Mouse (Mus musculus) midbrain, embryonic 16.5 days (tissue): ENCODE data around the gene Sigirr. TPM values are rescaled to one million over a fixed set of nuclear protein-coding genes. Genes with fewer than 3 reads are reported as not detected.

Source experiments
- ATAC-seq: fragments of 200-750 bp; cut with Nextera tagmentation; 2 replicates; pipeline ENCODE4 v1.8.0; 2017; ENCODE audit warnings: moderate TSS enrichment
- H3K27ac ChIP-seq: fragments of 300-500 bp; sonication (generic); 2 replicates; pipeline ENCODE4 v1.5.1; 2014; ENCODE audit warnings: mild to moderate bottlenecking, low read length, mixed read lengths
- H3K27me3 ChIP-seq: fragments of 300-500 bp; sonication (generic); 2 replicates; pipeline ENCODE4 v1.6.1; 2014; ENCODE audit warnings: low read depth, low read length, mixed read lengths; ENCODE audit not compliant: control insufficient read depth, insufficient read depth
- H3K36me3 ChIP-seq: fragments of 300-500 bp; sonication (generic); 2 replicates; pipeline ENCODE4 v1.6.1; 2014; ENCODE audit warnings: mild to moderate bottlenecking, low read length, moderate library complexity, mixed read lengths; ENCODE audit not compliant: control insufficient read depth, insufficient read depth
- H3K4me1 ChIP-seq: fragments of 300-500 bp; sonication (generic); 2 replicates; pipeline ENCODE4 v1.6.1; 2014; ENCODE audit warnings: mild to moderate bottlenecking, low read length, mixed read lengths; ENCODE audit not compliant: control insufficient read depth, insufficient read depth
- H3K4me2 ChIP-seq: fragments of 300-500 bp; sonication (generic); 2 replicates; pipeline ENCODE4 v1.6.1; 2014; ENCODE audit warnings: mild to moderate bottlenecking, low read length, mixed read lengths
- H3K4me3 ChIP-seq: fragments of 300-500 bp; sonication (generic); 2 replicates; pipeline ENCODE4 v1.5.1; 2014; ENCODE audit warnings: low read depth, mild to moderate bottlenecking, low read length, moderate library complexity, mixed read lengths
- H3K9ac ChIP-seq: fragments of 300-500 bp; sonication (generic); 2 replicates; pipeline ENCODE4 v1.6.1; 2014; ENCODE audit warnings: low read depth, low read length, mixed read lengths
- H3K9me3 ChIP-seq: fragments of 300-500 bp; sonication (generic); replicated peaks from 2 replicates; pipeline ENCODE4 v1.6.1; 2014; ENCODE audit warnings: mild to moderate bottlenecking, low read length, mixed read lengths; ENCODE audit not compliant: control insufficient read depth, poor library complexity, severe bottlenecking
- WGBS: fragments of 180-500 bp; shearing (Covaris S2); extraction: QIAGEN DNeasy Blood & Tissue Kit; methylation state at CpG from one replicate; pipeline ENCODE4 v1.1.7; 2014; 5-methylcytosine and 5-hydroxymethylcytosine counted together
- polyA plus RNA-seq: library from polyadenylated mRNA; unstranded; fragments of >200 nt; fragmentation: Nextera tagmentation; extraction: Ambion mirVana; gene quantifications from 2 replicates; pipeline ENCODE4 v1.2.1, GENCODE M21; 2015

Gene Sigirr
- polyA plus RNA-seq, 1 experiment from 2014 or later = 2.0 TPM

- Histone ChIP-seq H3K4me3 (peak overlapping the region; percentile 41), H3K9me3 (no peaks in the 10 kb centered on the region), H3K27ac (peak overlapping the region; percentile 93), H3K4me1 (peaks cover 21% of the 10 kb centered on the region; the same call in 1 of the 2 replicates), H3K9ac (peak overlapping the region; percentile 76), H3K36me3 (peaks cover 26% of the 10 kb centered on the region), H3K27me3 (no peaks in the 10 kb centered on the region), H3K4me2 (peak overlapping the region; percentile 77)
- peak; percentile 75 for ATAC-seq
- 1% methylated on average over 51 of the region's 51 CpGs for WGBS
Observed at GRCm38 (mm10) chr7:141070058-141070862, 30.1 kb downstream of the Sigirr start.

- H3K4me1 ChIP-seq = peaks cover 21% of the 10 kb centered on the region; the same call in 1 of the 2 replicates
- H3K27ac ChIP-seq = no peak overlapping the region
- no peaks in the 10 kb centered on the region for H3K27me3 ChIP-seq
- no peak overlapping the region for H3K9ac ChIP-seq
- H3K9me3 ChIP-seq = no peaks in the 10 kb centered on the region
- H3K4me2 ChIP-seq = no peak overlapping the region
- H3K4me3 ChIP-seq = no peak overlapping the region
- peaks cover 42% of the 10 kb centered on the region for H3K36me3 ChIP-seq
- ATAC-seq = no peak
- 78% methylated on average over 19 of the region's 19 CpGs for WGBS
Observed at GRCm38 (mm10) chr7:141068351-141068750, 32.0 kb downstream of the Sigirr start.

DNA sequence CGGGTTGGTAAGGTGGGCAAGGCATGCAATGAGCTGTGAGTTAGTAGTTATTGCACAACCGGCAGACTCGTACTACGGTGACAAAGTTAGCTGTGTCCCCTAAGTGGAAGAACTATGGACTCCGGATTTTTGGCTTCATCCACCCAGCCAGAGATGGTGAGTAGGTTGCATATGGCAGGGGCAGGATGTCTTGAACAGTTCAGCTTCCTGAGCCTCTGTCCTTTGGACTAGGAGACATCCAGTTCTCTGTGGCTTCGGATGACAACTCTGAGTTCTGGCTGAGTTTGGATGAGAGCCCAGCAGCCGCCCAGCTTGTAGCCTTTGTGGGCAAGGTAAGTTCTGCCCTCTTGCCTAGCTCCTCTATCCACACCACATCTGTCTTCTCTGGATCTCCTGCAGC is 35.8 kb downstream of the Sigirr start:
- Histone ChIP-seq H3K4me1 (peaks cover 20% of the 10 kb centered on the region), H3K36me3 (peaks cover 42% of the 10 kb centered on the region)
- WGBS = 93% methylated on average over 7 of the region's 7 CpGs

DNA sequence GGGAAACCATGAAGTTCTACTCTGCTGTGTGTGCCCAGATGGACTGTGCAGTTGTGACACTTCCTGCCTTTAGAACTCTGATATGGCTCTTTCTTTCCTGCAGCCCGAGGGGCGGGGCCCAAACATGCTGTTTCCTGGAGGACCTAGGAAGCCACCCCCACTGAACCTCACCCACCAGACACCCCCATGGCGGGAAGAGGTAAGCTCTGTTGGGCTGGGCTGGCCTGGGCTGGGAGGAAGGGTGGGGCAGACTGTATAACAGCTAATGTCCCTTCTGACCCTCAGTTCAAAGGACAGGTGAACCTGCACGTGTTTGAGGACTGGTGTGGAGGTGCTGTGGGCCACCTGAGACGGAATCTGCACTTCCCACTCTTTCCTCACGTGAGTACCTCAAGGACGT is 36.2 kb downstream of the Sigirr start:
- Histone ChIP-seq H3K9me3 (no peaks in the 10 kb centered on the region), H3K36me3 (peaks cover 42% of the 10 kb centered on the region), H3K4me2 (no peak overlapping the region), H3K4me1 (peaks cover 21% of the 10 kb centered on the region), H3K9ac (no peak overlapping the region), H3K27me3 (no peaks in the 10 kb centered on the region), H3K27ac (no peak overlapping the region), H3K4me3 (no peak overlapping the region)
- ATAC-seq = no peak
- 88% methylated on average over 7 of the region's 7 CpGs for WGBS

More for the DNA sequence above, 35.8 kb downstream of the Sigirr start:
- Histone ChIP-seq H3K27me3 (no peaks in the 10 kb centered on the region), H3K9me3 (no peaks in the 10 kb centered on the region), H3K9ac (no peak overlapping the region), H3K27ac (no peak overlapping the region), H3K4me2 (no peak overlapping the region), H3K4me3 (no peak overlapping the region)
- no peak for ATAC-seq

- no peak for ATAC-seq
- H3K4me3 ChIP-seq = no peak overlapping the region
- H3K9me3 ChIP-seq = no peaks in the 10 kb centered on the region
- peaks cover 40% of the 10 kb centered on the region for H3K36me3 ChIP-seq
- peaks cover 21% of the 10 kb centered on the region for H3K4me1 ChIP-seq
- no peak overlapping the region for H3K4me2 ChIP-seq
- no peak overlapping the region for H3K9ac ChIP-seq
- no peak overlapping the region for H3K27ac ChIP-seq
- no peaks in the 10 kb centered on the region for H3K27me3 ChIP-seq
- WGBS = 93% methylated on average over 3 of the region's 3 CpGs
Observed at GRCm38 (mm10) chr7:141063353-141063752, 37.0 kb downstream of the Sigirr start.

- H3K4me1 ChIP-seq = peaks cover 21% of the 10 kb centered on the region
- H3K36me3 ChIP-seq = peaks cover 32% of the 10 kb centered on the region
- no peak for ATAC-seq
- WGBS = 87% methylated on average over 7 of the region's 7 CpGs
- no peaks in the 10 kb centered on the region for H3K9me3 ChIP-seq
- H3K27ac ChIP-seq = no peak overlapping the region
- H3K27me3 ChIP-seq = no peaks in the 10 kb centered on the region
- H3K4me3 ChIP-seq = no peak overlapping the region; the same call in 1 of the 2 replicates
- peak overlapping the region; percentile 61 for H3K4me2 ChIP-seq
- H3K9ac ChIP-seq = peak overlapping the region; percentile 100
Observed at GRCm38 (mm10) chr7:141062525-141062924, 37.8 kb downstream of the Sigirr start.

DNA sequence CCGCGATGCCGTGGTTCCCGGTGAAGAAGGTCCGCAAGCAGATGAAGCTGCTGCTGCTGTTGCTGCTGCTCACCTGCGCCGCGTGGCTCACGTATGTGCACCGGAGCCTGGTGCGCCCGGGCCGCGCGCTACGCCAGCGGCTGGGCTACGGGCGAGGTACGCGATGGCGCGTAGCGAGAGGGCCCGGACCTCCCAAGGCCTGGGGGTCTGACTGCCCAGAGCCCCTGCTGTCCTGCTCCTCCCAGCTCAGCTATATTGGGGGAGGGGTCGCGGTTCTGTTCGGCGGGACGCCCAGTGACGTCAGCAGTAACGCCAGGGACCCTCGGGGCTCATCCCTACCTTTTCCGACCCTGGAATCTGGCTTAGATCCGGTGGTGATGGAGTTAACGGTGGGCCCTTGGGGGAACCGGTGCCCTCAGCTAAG is 39.1 kb downstream of the Sigirr start:
- H3K9ac ChIP-seq = peak overlapping the region; percentile 100
- H3K36me3 ChIP-seq = peaks cover 24% of the 10 kb centered on the region
- H3K4me1 ChIP-seq = peaks cover 21% of the 10 kb centered on the region
- peak overlapping the region; percentile 82 for H3K4me3 ChIP-seq
- WGBS = under 1% methylated on average over 37 of the region's 37 CpGs
- H3K4me2 ChIP-seq = peak overlapping the region; percentile 61
- H3K27ac ChIP-seq = peak overlapping the region; percentile 94
- H3K27me3 ChIP-seq = no peaks in the 10 kb centered on the region
- no peaks in the 10 kb centered on the region for H3K9me3 ChIP-seq
- ATAC-seq = peak; percentile 62

- H3K27me3 ChIP-seq = no peaks in the 10 kb centered on the region
- WGBS = 0% methylated on average over 70 of the region's 72 CpGs
- H3K9ac ChIP-seq = peak within 1 kb of the TSS; percentile 100
- peaks cover 18% of the 10 kb centered on the region for H3K36me3 ChIP-seq
- H3K27ac ChIP-seq = peak within 1 kb of the TSS; percentile 94
- H3K4me1 ChIP-seq = peaks cover 21% of the 10 kb centered on the region
- peak within 1 kb of the TSS; percentile 82 for H3K4me3 ChIP-seq
- peak; percentile 99 for ATAC-seq
- H3K4me2 ChIP-seq = peak within 1 kb of the TSS; percentile 61
- H3K9me3 ChIP-seq = no peaks in the 10 kb centered on the region
Observed at GRCm38 (mm10) chr7:141060426-141061242, 39.7 kb downstream of the Sigirr start, which contains the start of gene B4galnt4. Gene B4galnt4, plus strand, starts transcription at chr7:141061104.
